Mouse (Mus musculus): ENCODE results near the gene Gpd2.

DNA sequence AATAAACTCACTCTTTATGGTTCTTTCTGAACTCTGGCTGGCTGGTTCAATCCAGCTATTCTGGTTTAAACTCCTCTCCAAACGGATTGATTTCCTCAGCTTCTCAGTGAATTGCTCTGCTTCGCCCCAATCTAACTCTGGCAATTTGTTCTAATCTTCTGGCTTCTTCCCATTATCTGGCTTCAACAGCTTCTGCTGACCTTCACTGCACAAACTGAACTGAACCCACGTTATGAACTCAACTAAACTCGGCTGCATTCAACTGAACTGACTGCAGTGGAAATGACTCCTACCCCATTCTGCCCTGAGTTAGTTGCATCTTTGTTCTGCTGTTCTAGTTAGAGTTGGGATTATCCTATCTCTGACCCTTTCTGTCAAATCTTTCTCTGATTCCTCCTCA lies 24.1 kb upstream of the Gpd2 start:
- no peak for TF ChIP-seq GATA1 (IDR thresholded peaks at IDR 0.05; ENCODE audit: borderline replicate concordance, low read length)
- no peak for TF ChIP-seq FLI1 (IDR thresholded peaks at IDR 0.05; ENCODE audit: low read length)

Data from megakaryocyte, embryonic 14.5 days (primary cell).